Mouse (Mus musculus): Measurements from ENCODE around the gene Sh2d6. TPM values are rescaled to one million over a fixed set of nuclear protein-coding genes. Genes with fewer than 3 reads are reported as not detected.

Sh2d6 gene
- polyA plus RNA-seq, 1 experiment from 2014 or later, result not detected

- no peaks in the 10 kb centered on the region for H3K27me3 ChIP-seq
- 81% methylated on average over 10 of the region's 10 CpGs for WGBS
- no peak for ATAC-seq (replicated peaks; ENCODE audit: insufficient number of reproducible peaks, insufficient read depth, low FRiP score, low read depth)
- no peak overlapping the region for H3K9ac ChIP-seq
- no peak overlapping the region for H3K27ac ChIP-seq
- H3K9me3 ChIP-seq (replicated peaks), result no peaks in the 10 kb centered on the region
- H3K4me2 ChIP-seq, result no peak overlapping the region
- H3K4me1 ChIP-seq (replicated peaks), result peaks cover 19% of the 10 kb centered on the region
- H3K36me3 ChIP-seq, result no peaks in the 10 kb centered on the region
- H3K4me3 ChIP-seq, result no peak overlapping the region
These were observed 29.1 kb upstream of the Sh2d6 start for GRCm38 (mm10) chr6:72550503-72551100.

GRCm38 (mm10) chr6:72550025-72550424 lies 28.5 kb upstream of the Sh2d6 start:
- H3K9me3 ChIP-seq (replicated peaks), result no peaks in the 10 kb centered on the region
- H3K27ac ChIP-seq, result no peak overlapping the region
- no peaks in the 10 kb centered on the region for H3K27me3 ChIP-seq
- H3K4me2 ChIP-seq, result no peak overlapping the region
- H3K36me3 ChIP-seq, result no peaks in the 10 kb centered on the region
- ATAC-seq (replicated peaks; ENCODE audit: insufficient number of reproducible peaks, insufficient read depth, low FRiP score, low read depth), result no peak
- H3K9ac ChIP-seq, result no peak overlapping the region
- WGBS, result 54% methylated on average over 6 of the region's 6 CpGs
- H3K4me3 ChIP-seq, result no peak overlapping the region
- H3K4me1 ChIP-seq (replicated peaks), result peaks cover 19% of the 10 kb centered on the region

DNA sequence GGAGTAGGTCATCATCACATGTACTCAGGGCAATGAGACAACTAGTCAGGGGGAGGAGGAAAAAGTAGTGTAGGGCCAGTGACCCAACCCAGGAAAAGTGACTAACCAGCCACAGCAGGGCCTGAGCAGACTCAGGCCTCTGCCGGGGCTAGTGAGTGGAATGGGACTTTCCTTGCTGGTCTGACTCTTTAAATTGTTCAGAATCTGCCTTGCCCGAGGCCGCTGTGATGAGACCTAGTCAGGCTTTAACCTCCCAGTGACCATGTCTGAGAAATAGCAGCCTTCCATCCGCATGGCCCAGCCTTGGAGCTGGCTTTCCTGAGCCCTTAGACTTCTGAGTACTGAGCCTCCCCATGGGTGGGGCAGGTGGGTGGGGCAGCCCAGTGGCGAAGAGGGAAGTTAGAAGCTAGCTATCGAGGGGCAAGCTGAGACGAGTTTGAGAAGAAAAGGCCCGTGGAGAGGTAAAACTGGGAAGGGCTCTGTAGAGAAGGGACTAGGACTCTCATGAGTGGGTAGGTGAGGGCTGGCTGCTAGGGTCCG lies 27.6 kb upstream of the Sh2d6 start:
- Histone ChIP-seq H3K4me2 (no peak overlapping the region), H3K27ac (peak overlapping the region; percentile 5; the same call in 1 of the 2 replicates)

GRCm38 (mm10) chr6:72547862-72548261 lies 26.4 kb upstream of the Sh2d6 start:
- no peaks in the 10 kb centered on the region for H3K36me3 ChIP-seq
- H3K27me3 ChIP-seq, result no peaks in the 10 kb centered on the region
- H3K4me2 ChIP-seq, result no peak overlapping the region
- peaks cover 28% of the 10 kb centered on the region for H3K4me1 ChIP-seq (replicated peaks)
- no peak overlapping the region for H3K9ac ChIP-seq
- no peak for ATAC-seq (replicated peaks; ENCODE audit: insufficient number of reproducible peaks, insufficient read depth, low FRiP score, low read depth)
- 74% methylated on average over 3 of the region's 3 CpGs for WGBS
- H3K27ac ChIP-seq, result no peak overlapping the region
- no peaks in the 10 kb centered on the region for H3K9me3 ChIP-seq (replicated peaks)
- H3K4me3 ChIP-seq, result no peak overlapping the region

More for the DNA sequence above, 27.6 kb upstream of the Sh2d6 start:
- no peak for ATAC-seq (replicated peaks; ENCODE audit: insufficient number of reproducible peaks, insufficient read depth, low FRiP score, low read depth)
- no peaks in the 10 kb centered on the region for H3K27me3 ChIP-seq
- H3K4me3 ChIP-seq, result no peak overlapping the region
- 49% methylated on average over 9 of the region's 9 CpGs for WGBS
- H3K36me3 ChIP-seq, result no peaks in the 10 kb centered on the region
- H3K9me3 ChIP-seq (replicated peaks), result no peaks in the 10 kb centered on the region
- H3K9ac ChIP-seq, result no peak overlapping the region
- H3K4me1 ChIP-seq (replicated peaks), result peaks cover 26% of the 10 kb centered on the region

GRCm38 (mm10) chr6:72547121-72547520 lies 25.6 kb upstream of the Sh2d6 start:
- Histone ChIP-seq H3K27ac (no peak overlapping the region), H3K36me3 (no peaks in the 10 kb centered on the region), H3K4me1 (replicated peaks) (peaks cover 22% of the 10 kb centered on the region), H3K9me3 (replicated peaks) (no peaks in the 10 kb centered on the region), H3K4me3 (no peak overlapping the region), H3K9ac (no peak overlapping the region), H3K27me3 (no peaks in the 10 kb centered on the region), H3K4me2 (no peak overlapping the region)
- ATAC-seq (replicated peaks; ENCODE audit: insufficient number of reproducible peaks, insufficient read depth, low FRiP score, low read depth), result no peak
- WGBS, result 94% methylated on average over 2 of the region's 2 CpGs

- ATAC-seq (replicated peaks; ENCODE audit: insufficient number of reproducible peaks, insufficient read depth, low FRiP score, low read depth), result no peak
- H3K9me3 ChIP-seq (replicated peaks), result no peaks in the 10 kb centered on the region
- WGBS, result 66% methylated on average over 7 of the region's 7 CpGs
- H3K4me1 ChIP-seq (replicated peaks), result peaks cover 18% of the 10 kb centered on the region
- no peak overlapping the region for H3K9ac ChIP-seq
- no peaks in the 10 kb centered on the region for H3K27me3 ChIP-seq
- no peak overlapping the region for H3K27ac ChIP-seq
- no peak overlapping the region for H3K4me2 ChIP-seq
- H3K36me3 ChIP-seq, result no peaks in the 10 kb centered on the region
- no peak overlapping the region for H3K4me3 ChIP-seq
These were observed 23.9 kb upstream of the Sh2d6 start for GRCm38 (mm10) chr6:72545377-72545776.

GRCm38 (mm10) chr6:72544283-72544987 lies 22.9 kb upstream of the Sh2d6 start, which contains the start of gene Capg:
Gene Capg, plus strand, starts transcription at chr6:72544391.
- Histone ChIP-seq H3K36me3 (no peaks in the 10 kb centered on the region), H3K27ac (peak within 1 kb of the TSS; percentile 56)
- WGBS, result 6% methylated on average over 23 of the region's 23 CpGs

GRCm38 (mm10) chr6:72543265-72543850 lies 21.9 kb upstream of the Sh2d6 start:
- H3K36me3 ChIP-seq, result no peaks in the 10 kb centered on the region
- H3K27ac ChIP-seq, result no peak overlapping the region
- no peak for ATAC-seq (replicated peaks; ENCODE audit: insufficient number of reproducible peaks, insufficient read depth, low FRiP score, low read depth)
- H3K4me3 ChIP-seq, result no peak overlapping the region
- no peak overlapping the region for H3K9ac ChIP-seq
- no peaks in the 10 kb centered on the region for H3K9me3 ChIP-seq (replicated peaks)
- no peaks in the 10 kb centered on the region for H3K27me3 ChIP-seq
- no peak overlapping the region for H3K4me2 ChIP-seq
- peaks cover 20% of the 10 kb centered on the region for H3K4me1 ChIP-seq (replicated peaks)
- WGBS, result 74% methylated on average over 12 of the region's 12 CpGs

More at GRCm38 (mm10) chr6:72544283-72544987, 22.9 kb upstream of the Sh2d6 start, which contains the start of gene Capg:
- ATAC-seq (replicated peaks; ENCODE audit: insufficient number of reproducible peaks, insufficient read depth, low FRiP score, low read depth), result peak; percentile 57; the same call in 1 of the 2 replicates
- no peaks in the 10 kb centered on the region for H3K9me3 ChIP-seq (replicated peaks)
- no peaks in the 10 kb centered on the region for H3K27me3 ChIP-seq
- peak within 1 kb of the TSS; percentile 50 for H3K4me3 ChIP-seq
- peak within 1 kb of the TSS; percentile 52 for H3K9ac ChIP-seq
- peaks cover 16% of the 10 kb centered on the region for H3K4me1 ChIP-seq (replicated peaks)
- peak within 1 kb of the TSS; percentile 67 for H3K4me2 ChIP-seq

DNA sequence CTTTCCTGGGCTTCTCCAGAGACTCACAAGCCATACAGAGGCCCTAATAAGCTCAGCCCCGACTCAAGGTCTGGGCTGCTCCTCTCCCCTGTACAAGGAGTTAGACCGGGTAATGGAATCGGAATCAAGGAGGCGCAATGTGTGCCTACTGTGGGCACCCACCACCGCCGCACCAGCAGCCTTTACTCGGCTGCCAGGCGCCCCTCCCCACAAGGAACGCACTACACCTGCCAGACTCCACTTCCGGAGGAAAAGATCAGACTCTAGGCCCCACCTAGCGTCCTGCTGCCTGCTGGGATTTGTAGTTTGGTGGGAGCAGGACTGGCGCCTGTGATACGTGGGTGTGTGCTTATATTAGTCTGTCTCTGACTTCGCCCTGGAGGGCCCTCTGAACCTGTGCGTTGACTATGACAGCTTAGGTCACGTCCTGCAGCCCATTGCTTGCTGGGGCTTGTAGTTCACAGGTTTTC lies 17.1 kb upstream of the Sh2d6 start:
- Histone ChIP-seq H3K4me3 (peak overlapping the region; percentile 61), H3K27me3 (no peaks in the 10 kb centered on the region), H3K27ac (0 out of 2 replicates have a peak overlapping the region, but pooled peaks have one; percentile 28), H3K9me3 (replicated peaks) (no peaks in the 10 kb centered on the region), H3K9ac (peak overlapping the region; percentile 62), H3K4me2 (peak overlapping the region; percentile 72), H3K36me3 (no peaks in the 10 kb centered on the region), H3K4me1 (replicated peaks) (peaks cover 18% of the 10 kb centered on the region)
- ATAC-seq (replicated peaks; ENCODE audit: insufficient number of reproducible peaks, insufficient read depth, low FRiP score, low read depth), result peak; percentile 94
- 2% methylated on average over 16 of the region's 16 CpGs for WGBS

- Histone ChIP-seq H3K27ac (0 out of 2 replicates have a peak overlapping the region, but pooled peaks have one; percentile 28), H3K4me2 (peak overlapping the region; percentile 72)
- no peak for ATAC-seq (replicated peaks; ENCODE audit: insufficient number of reproducible peaks, insufficient read depth, low FRiP score, low read depth)
These were observed 16.5 kb upstream of the Sh2d6 start for GRCm38 (mm10) chr6:72537998-72538500.

DNA sequence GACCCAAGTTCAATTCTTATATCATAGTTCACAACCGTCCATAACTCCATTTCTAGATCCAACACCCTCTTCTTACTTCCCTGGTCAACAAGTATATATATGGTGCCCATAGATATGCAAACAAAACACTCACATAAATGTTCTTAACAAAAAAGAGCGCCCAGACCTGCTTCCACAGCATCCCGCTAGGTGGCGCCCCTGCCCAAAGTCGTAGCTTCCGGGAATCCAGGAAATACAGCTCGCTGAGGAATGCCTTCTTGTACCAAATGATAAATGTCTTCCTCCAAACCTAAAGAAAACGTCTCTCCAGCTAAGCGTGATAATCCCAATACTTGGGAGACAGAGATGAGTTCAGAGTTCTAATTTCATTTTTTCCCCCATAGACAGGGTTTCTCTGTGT lies 13.7 kb upstream of the Sh2d6 start:
- WGBS, result 5% methylated on average over 9 of the region's 9 CpGs
- Histone ChIP-seq H3K9ac (no peak overlapping the region), H3K27ac (no peak overlapping the region), H3K4me1 (replicated peaks) (peaks cover 13% of the 10 kb centered on the region), H3K4me3 (peak overlapping the region; percentile 17; the same call in 1 of the 2 replicates), H3K9me3 (replicated peaks) (no peaks in the 10 kb centered on the region), H3K27me3 (no peaks in the 10 kb centered on the region), H3K36me3 (no peaks in the 10 kb centered on the region), H3K4me2 (peak overlapping the region; percentile 54)
- ATAC-seq (replicated peaks; ENCODE audit: insufficient number of reproducible peaks, insufficient read depth, low FRiP score, low read depth), result no peak

More at GRCm38 (mm10) chr6:72537998-72538500, 16.5 kb upstream of the Sh2d6 start:
- Histone ChIP-seq H3K4me3 (peak overlapping the region; percentile 61), H3K27me3 (no peaks in the 10 kb centered on the region), H3K36me3 (no peaks in the 10 kb centered on the region), H3K9me3 (replicated peaks) (no peaks in the 10 kb centered on the region), H3K4me1 (replicated peaks) (peaks cover 13% of the 10 kb centered on the region), H3K9ac (peak overlapping the region; percentile 62)
- 49% methylated on average over 10 of the region's 10 CpGs for WGBS

All from heart, embryonic 15.5 days (tissue).